Comparison of ENCODE assay signal across 8 mouse cellular contexts in genomic region chr17:49951856-49952607, GRCm38 (mm10).
A peak's percentile ranks its signal among the peaks of the same experiment; 100 is the strongest.
DNase-seq lines count a peak whose midpoint lies in the region; ATAC-seq lines count a peak whose summit lies in the region.

No protein-coding gene starts in this region.

- peak; percentile 19; the same call in 1 of the 2 replicates for ATAC-seq in erythroblast, adult 5-6 weeks (replicated peaks; ENCODE audit: low FRiP score, poor library complexity, severe bottlenecking)
- ATAC-seq in megakaryocyte-erythroid progenitor cell, adult 5-6 weeks (replicated peaks; ENCODE audit: low FRiP score, low TSS enrichment, poor library complexity, severe bottlenecking): 0 out of 2 replicates have a peak, but pooled peaks have one; percentile 18

- intact Hi-C loops in heart, postnatal 10 days (cut with DNase I): loop anchor here (1.0 kb wide), 2 partner anchors 241 to 286 kb away; no protein-coding TSS in a partner anchor

- DNase-seq in right cerebral cortex, adult 18-20 months: peak; percentile 13
- DNase-seq in right cerebral cortex, postnatal 25 days: no peak
- DNase-seq in heart, postnatal 10 days: peak; percentile 62 to 66
- DNase-seq in kidney, postnatal 25 days: peak; percentile 29 to 50
- DNase-seq in urinary bladder, postnatal 36 days (ENCODE audit: low spot score in 2 of 2): no peak
- DNase-seq in layer of hippocampus, adult 9-11 months: no peak

Comparison
In these comparisons a context has a peak if more than half of its experiments do, and no peak if none do; other contexts are left out.
1. DNase-seq: peak in right cerebral cortex, adult 18-20 months (single experiment), heart, postnatal 10 days (2 of 2) and kidney, postnatal 25 days (2 of 2); none in right cerebral cortex, postnatal 25 days (single experiment), urinary bladder, postnatal 36 days (0 of 2) and layer of hippocampus, adult 9-11 months (single experiment).